Mouse (Mus musculus): ENCODE data around the gene Gucy2c. TPM values are rescaled to one million over a fixed set of nuclear protein-coding genes. Genes with fewer than 3 reads are reported as not detected.

Gene Gucy2c
- total and polyA plus RNA-seq, 3 experiments: not detected

DNA sequence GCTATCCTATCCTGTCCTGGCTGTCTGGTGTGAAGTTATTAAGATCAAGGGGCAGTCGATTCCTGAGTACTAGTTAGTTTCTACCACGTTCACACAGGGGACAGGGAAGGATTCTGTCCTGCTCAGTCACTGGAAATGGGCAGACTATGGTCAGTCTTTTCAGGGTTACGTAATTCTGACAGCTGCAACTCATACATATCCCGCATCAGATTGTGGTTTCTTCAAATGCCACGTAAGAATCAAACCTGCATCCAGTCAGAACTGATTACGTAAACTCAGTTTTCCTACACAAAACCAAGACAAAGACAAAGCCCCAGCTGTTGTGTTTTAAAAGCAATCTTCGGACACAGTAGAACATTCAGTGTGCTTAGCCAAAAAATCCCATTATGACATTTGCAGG is 33.8 kb upstream of the Gucy2c start:
- Histone ChIP-seq H3K4me3 (ENCODE audit: control insufficient read depth in 1 of 2, insufficient read depth in 1 of 2, low read depth in 2 of 2, low read length in 2 of 2) (no peak overlapping the region), H3K36me3 (ENCODE audit: control insufficient read depth in 1 of 2, insufficient read depth in 2 of 2, low read length in 2 of 2) (peaks cover under 1 to 21% of the 10 kb centered on the region in 2 experiments), H3K27ac (ENCODE audit: control insufficient read depth, low read depth, low read length) (no peak overlapping the region), H3K4me1 (ENCODE audit: control insufficient read depth in 1 of 2, insufficient read depth in 2 of 2, low read length in 2 of 2) (peaks cover 0 to 3% of the 10 kb centered on the region in 2 experiments; a peak in 2 of 4 replicates), H3K9me3 (replicated peaks; ENCODE audit: insufficient read depth, low read length) (no peaks in the 10 kb centered on the region), H3K79me2 (ENCODE audit: control insufficient read depth, insufficient read depth, low read length, poor library complexity) (peaks cover 3% of the 10 kb centered on the region), H3K9ac (ENCODE audit: control insufficient read depth, low read depth, low read length, poor library complexity, severe bottlenecking) (no peak overlapping the region), H3K27me3 (ENCODE audit: control insufficient read depth in 1 of 2, insufficient read depth in 2 of 2, low read length in 2 of 2) (no peaks in the 10 kb centered on the region)
- DNase-seq (ENCODE audit: low read depth, low spot score): no peak
- TF ChIP-seq HCFC1 (IDR thresholded peaks at IDR 0.05; ENCODE audit: low read depth, low read length): no peak
- TF ChIP-seq MYC (IDR thresholded peaks at IDR 0.05; ENCODE audit: low read depth, low read length): no peak

DNA sequence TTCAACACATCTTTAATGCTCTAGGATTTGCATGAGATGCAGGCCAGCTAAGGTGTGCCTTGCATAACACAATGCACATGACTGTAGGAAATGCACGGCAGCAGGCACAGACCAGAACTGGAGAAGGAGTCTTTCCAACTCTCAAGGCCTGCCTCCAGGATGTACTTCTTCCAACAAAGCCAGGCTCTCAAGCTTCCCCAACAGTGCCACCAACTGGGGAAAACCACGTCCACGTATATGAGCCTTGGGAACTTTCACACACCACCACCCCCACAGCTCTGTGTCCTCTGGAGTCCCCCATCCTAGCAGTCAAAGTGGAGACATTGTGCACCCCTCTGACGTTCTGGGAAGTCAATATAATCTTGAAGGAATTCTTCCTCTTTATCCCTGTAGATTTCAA is 31.6 kb upstream of the Gucy2c start:
- Histone ChIP-seq H3K27ac (ENCODE audit: control insufficient read depth, low read depth, low read length) (no peak overlapping the region), H3K36me3 (ENCODE audit: control insufficient read depth in 1 of 2, insufficient read depth in 2 of 2, low read length in 2 of 2) (peaks cover 10 to 15% of the 10 kb centered on the region in 2 experiments), H3K9ac (ENCODE audit: control insufficient read depth, low read depth, low read length, poor library complexity, severe bottlenecking) (no peak overlapping the region), H3K9me3 (replicated peaks; ENCODE audit: insufficient read depth, low read length) (no peaks in the 10 kb centered on the region), H3K4me3 (ENCODE audit: control insufficient read depth in 1 of 2, insufficient read depth in 1 of 2, low read depth in 2 of 2, low read length in 2 of 2) (no peak overlapping the region), H3K79me2 (ENCODE audit: control insufficient read depth, insufficient read depth, low read length, poor library complexity) (peaks cover 25% of the 10 kb centered on the region), H3K4me1 (ENCODE audit: control insufficient read depth in 1 of 2, insufficient read depth in 2 of 2, low read length in 2 of 2) (peaks cover 0 to 12% of the 10 kb centered on the region in 2 experiments; a peak in 3 of 4 replicates), H3K27me3 (ENCODE audit: control insufficient read depth in 1 of 2, insufficient read depth in 2 of 2, low read length in 2 of 2) (no peaks in the 10 kb centered on the region)
- peak; percentile 37 for DNase-seq (ENCODE audit: low read depth, low spot score)
- peak in 1 of 3 experiments; percentile 26; a peak in 1 of 6 replicates for TF ChIP-seq CTCF (IDR thresholded peaks at IDR 0.05 in 2 of 3, conservative IDR thresholded peaks at IDR 0.05 in 1 of 3; ENCODE audit: control insufficient read depth in 1 of 3, insufficient read depth in 1 of 3, low read depth in 2 of 3, low read length in 3 of 3, poor library complexity in 1 of 3, severe bottlenecking in 1 of 3)
- no peak for TF ChIP-seq E2F4 (IDR thresholded peaks at IDR 0.05; ENCODE audit: borderline replicate concordance, low read depth, low read length)

DNA sequence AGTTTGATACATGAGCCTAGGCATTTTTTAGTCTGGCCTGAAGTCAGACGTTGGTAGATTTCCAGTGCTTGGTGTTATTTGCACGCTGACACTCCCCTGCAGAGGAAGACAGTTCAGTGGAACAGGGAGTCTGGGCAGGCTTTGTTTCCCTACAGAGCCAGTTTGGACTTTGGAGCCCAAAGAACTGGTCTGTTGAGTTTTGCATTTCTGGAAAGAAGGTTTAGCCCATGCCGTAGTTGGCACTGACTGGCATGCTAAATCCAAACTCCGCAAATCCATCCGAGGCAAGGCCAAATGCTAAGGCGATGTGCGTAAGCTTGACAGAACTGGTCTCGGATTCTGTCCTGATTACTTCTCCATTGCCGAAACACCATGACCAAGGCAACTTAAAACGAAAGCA is 29.6 kb upstream of the Gucy2c start:
- TF ChIP-seq POLR2AphosphoS5 (IDR thresholded peaks at IDR 0.05; ENCODE audit: borderline replicate concordance, low read depth, low read length): no peak
- TF ChIP-seq TCF12 (IDR thresholded peaks at IDR 0.05; ENCODE audit: low read depth, low read length): no peak
- TF ChIP-seq RCOR1 (IDR thresholded peaks at IDR 0.05; ENCODE audit: low read depth, low read length): no peak
- no peak for TF ChIP-seq ELF1 (IDR thresholded peaks at IDR 0.05; ENCODE audit: low read depth, low read length)
- peaks cover 8 to 10% of the 10 kb centered on the region in 2 experiments for H3K36me3 ChIP-seq (ENCODE audit: control insufficient read depth in 1 of 2, insufficient read depth in 2 of 2, low read length in 2 of 2)
- no peak overlapping the region for H3K9ac ChIP-seq (ENCODE audit: control insufficient read depth, low read depth, low read length, poor library complexity, severe bottlenecking)
- no peaks in the 10 kb centered on the region for H3K27me3 ChIP-seq (ENCODE audit: control insufficient read depth in 1 of 2, insufficient read depth in 2 of 2, low read length in 2 of 2)
- H3K4me3 ChIP-seq (ENCODE audit: control insufficient read depth in 1 of 2, insufficient read depth in 1 of 2, low read depth in 2 of 2, low read length in 2 of 2): no peak overlapping the region
- peaks cover 24% of the 10 kb centered on the region for H3K79me2 ChIP-seq (ENCODE audit: control insufficient read depth, insufficient read depth, low read length, poor library complexity)
- no peak overlapping the region for H3K27ac ChIP-seq (ENCODE audit: control insufficient read depth, low read depth, low read length)
- H3K9me3 ChIP-seq (replicated peaks; ENCODE audit: insufficient read depth, low read length): no peaks in the 10 kb centered on the region
- no peak for DNase-seq (ENCODE audit: low read depth, low spot score)
- peaks cover 0 to 12% of the 10 kb centered on the region in 2 experiments; a peak in 3 of 4 replicates for H3K4me1 ChIP-seq (ENCODE audit: control insufficient read depth in 1 of 2, insufficient read depth in 2 of 2, low read length in 2 of 2)

DNA sequence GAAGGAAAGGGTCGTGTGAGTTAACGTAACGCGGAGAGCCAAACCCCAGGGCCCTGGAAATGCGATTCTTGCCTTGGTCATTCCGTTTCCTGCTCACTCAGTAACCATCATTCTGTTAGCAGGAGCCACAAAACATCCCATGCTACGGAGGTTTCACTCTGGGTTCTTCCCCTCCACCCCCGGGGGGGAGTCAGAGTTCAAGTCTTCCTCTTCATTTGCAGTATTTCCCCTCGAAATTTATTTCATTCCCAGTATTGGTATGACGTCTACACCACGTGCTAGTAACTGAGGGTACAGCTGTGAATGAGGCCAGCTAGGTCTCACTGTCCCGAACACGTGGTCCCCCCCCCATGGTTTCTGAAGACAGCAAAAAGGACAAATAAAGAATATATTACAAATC is 28.1 kb upstream of the Gucy2c start:
- Histone ChIP-seq H3K36me3 (ENCODE audit: control insufficient read depth in 1 of 2, insufficient read depth in 2 of 2, low read length in 2 of 2) (peaks cover 8 to 17% of the 10 kb centered on the region in 2 experiments), H3K4me3 (ENCODE audit: control insufficient read depth in 1 of 2, insufficient read depth in 1 of 2, low read depth in 2 of 2, low read length in 2 of 2) (peak overlapping the region; percentile 61 to 74), H3K9ac (ENCODE audit: control insufficient read depth, low read depth, low read length, poor library complexity, severe bottlenecking) (peak overlapping the region; percentile 94), H3K27me3 (ENCODE audit: control insufficient read depth in 1 of 2, insufficient read depth in 2 of 2, low read length in 2 of 2) (no peaks in the 10 kb centered on the region), H3K79me2 (ENCODE audit: control insufficient read depth, insufficient read depth, low read length, poor library complexity) (peaks cover 24% of the 10 kb centered on the region), H3K4me1 (ENCODE audit: control insufficient read depth in 1 of 2, insufficient read depth in 2 of 2, low read length in 2 of 2) (peaks cover 0 to 16% of the 10 kb centered on the region in 2 experiments; a peak in 3 of 4 replicates), H3K27ac (ENCODE audit: control insufficient read depth, low read depth, low read length) (peak overlapping the region; percentile 77), H3K9me3 (replicated peaks; ENCODE audit: insufficient read depth, low read length) (no peaks in the 10 kb centered on the region)
- TF ChIP-seq SIN3A (IDR thresholded peaks at IDR 0.05; ENCODE audit: low read length): no peak
- no peak for TF ChIP-seq ZC3H11A (IDR thresholded peaks at IDR 0.05; ENCODE audit: low read depth, low read length)
- TF ChIP-seq POLR2AphosphoS5 (IDR thresholded peaks at IDR 0.05; ENCODE audit: borderline replicate concordance, low read depth, low read length): no peak
- TF ChIP-seq USF1 (IDR thresholded peaks at IDR 0.05; ENCODE audit: low read depth, low read length): no peak
- TF ChIP-seq KAT2A (conservative IDR thresholded peaks at IDR 0.05; ENCODE audit: low read depth, low read length): no peak
- no peak for TF ChIP-seq GATA1 (IDR thresholded peaks at IDR 0.05; ENCODE audit: low read depth, low read length)
- no peak for TF ChIP-seq MYB (IDR thresholded peaks at IDR 0.05; ENCODE audit: low read depth, low read length)
- TF ChIP-seq NELFE (IDR thresholded peaks at IDR 0.05; ENCODE audit: low read depth, low read length): no peak
- no peak for TF ChIP-seq MXI1 (IDR thresholded peaks at IDR 0.05; ENCODE audit: low read depth, low read length)
- TF ChIP-seq HCFC1 (IDR thresholded peaks at IDR 0.05; ENCODE audit: low read depth, low read length): no peak
- no peak for TF ChIP-seq MAZ (IDR thresholded peaks at IDR 0.05; ENCODE audit: low read depth, low read length)
- peak; percentile 35 for DNase-seq (ENCODE audit: low read depth, low spot score)

Data from MEL (cell line).